In the genomic region with DNA sequence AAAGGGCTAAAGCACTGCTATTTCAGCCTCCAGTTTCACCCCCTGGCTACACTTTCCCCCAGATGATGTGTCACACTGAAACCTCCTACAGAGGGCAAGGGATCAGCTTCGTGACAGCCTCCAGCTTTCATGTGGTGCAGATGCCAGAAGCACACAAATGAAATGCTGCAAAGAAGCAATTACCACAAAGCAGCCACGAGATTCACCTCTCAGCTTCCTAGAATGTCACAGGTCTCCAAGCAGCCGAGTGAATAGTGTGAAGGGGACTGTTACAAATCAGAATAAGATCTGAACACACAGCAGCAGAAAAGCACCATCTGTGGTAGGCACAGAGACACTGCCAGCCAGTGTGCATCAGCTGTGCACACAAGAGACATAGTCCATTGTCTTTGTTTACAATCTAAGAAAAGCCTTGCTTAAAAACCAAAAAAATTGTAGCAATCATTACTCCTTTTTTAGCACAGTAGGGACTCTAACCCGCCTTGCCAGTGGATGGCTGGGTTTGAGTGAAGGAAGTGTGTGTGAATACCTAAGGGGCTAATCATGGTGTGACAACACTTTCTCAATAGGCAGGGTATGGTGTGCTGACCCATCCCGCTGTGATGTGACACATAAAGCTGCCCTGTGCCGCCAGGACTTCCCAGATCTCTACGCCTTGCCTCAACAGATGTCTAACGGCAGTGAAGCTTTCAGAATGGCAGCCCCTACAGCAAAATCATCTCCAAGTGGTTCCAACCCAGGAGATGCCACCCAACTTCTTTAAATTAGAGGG, we compare ENCODE assay signal across 8 mouse cellular contexts. TPM values are rescaled to one million over a fixed set of nuclear protein-coding genes. Genes with fewer than 3 reads are reported as not detected.
DNase-seq lines count a peak whose midpoint lies in the region.

No protein-coding gene starts in this region.

- H3K4me1 ChIP-seq in limb, embryonic 10.5 days, result peaks cover 41% of the 10 kb centered on the region

- intact Hi-C loops in left cerebral cortex, postnatal 4 days (cut with DNase I), result no loop called here
- intact Hi-C loops in left cerebral cortex, postnatal 25 days (cut with DNase I), result no loop called here

- 23% methylated on average over 8 of the region's 8 CpGs for WGBS in limb, embryonic 10.5 days

- no peaks in the 10 kb centered on the region for H3K9me3 ChIP-seq in limb, embryonic 10.5 days (replicated peaks)

- no peaks in the 10 kb centered on the region for H3K27me3 ChIP-seq in limb, embryonic 10.5 days (ENCODE audit: low read depth, poor library complexity, severe bottlenecking)

- DNase-seq in left cerebral cortex, postnatal 4 days, result peak; percentile 18
- no peak for DNase-seq in left cerebral cortex, adult 11 months (ENCODE audit: low spot score)
- DNase-seq in embryo, embryonic 10 days (ENCODE audit: low spot score), result peak; percentile 65
- no peak for DNase-seq in limb, embryonic 10.5 days (ENCODE audit: low spot score)
- peak; percentile 51 to 59 for DNase-seq in natural killer cell, adult 2 months (ENCODE audit: low spot score in 2 of 2)
- no peak for DNase-seq in adrenal gland, postnatal 36 days
- no peak for DNase-seq in left cerebral cortex, postnatal 25 days (ENCODE audit: low spot score in 2 of 2)
- no peak for DNase-seq in frontal cortex, adult 2 months (ENCODE audit: extremely low spot score in 1 of 2, low spot score in 1 of 2)

- H3K4me3 ChIP-seq in limb, embryonic 10.5 days, result no peak overlapping the region

- peak overlapping the region; percentile 54; the same call in 1 of the 2 replicates for H3K27ac ChIP-seq in limb, embryonic 10.5 days

- H3K36me3 ChIP-seq in limb, embryonic 10.5 days, result no peaks in the 10 kb centered on the region

RNA-seq across cellular contexts. Expression of gene Smap2, which starts 14.5 kb away (rescaled TPM):
- total RNA-seq in left cerebral cortex, postnatal 4 days (2021), result 100 to 1,000 TPM; 124 to 128 TPM
- 14.2 and 14.3 TPM in 2 replicates for polyA plus RNA-seq in limb, embryonic 10.5 days (2016; fragmentation: Nextera tagmentation; extraction: Ambion mirVana)
- 10 to 100 TPM; 30.8 to 32.1 TPM for total RNA-seq in adrenal gland, postnatal 36 days (2021)
- total RNA-seq in left cerebral cortex, postnatal 25 days (2021), result 100 to 1,000 TPM; 188 to 194 TPM
- 96.8 and 103 TPM in 2 replicates for polyA plus RNA-seq in frontal cortex, adult 2 months (2012; rRNA removed)

RNA-seq across cellular contexts. Expression of gene Col9a2, which starts 36.6 kb away (rescaled TPM):
- 10 to 100 TPM; 11.0 to 12.1 TPM for total RNA-seq in left cerebral cortex, postnatal 4 days (2021)
- 1.1 and 9.1 TPM in 2 replicates for polyA plus RNA-seq in limb, embryonic 10.5 days (2016; fragmentation: Nextera tagmentation; extraction: Ambion mirVana)
- under 1 TPM; 0.43 to 0.72 TPM for total RNA-seq in adrenal gland, postnatal 36 days (2021)
- total RNA-seq in left cerebral cortex, postnatal 25 days (2021), result 1 to 10 TPM; 5.2 to 5.5 TPM
- polyA plus RNA-seq in frontal cortex, adult 2 months (2012; rRNA removed), result 5.8 and 7.2 TPM in 2 replicates

RNA-seq across cellular contexts. Expression of gene Zfp69, which starts 51.1 kb away (rescaled TPM):
- 1 to 10 TPM; 4.0 to 4.1 TPM for total RNA-seq in left cerebral cortex, postnatal 4 days (2021)
- 11.5 and 11.9 TPM in 2 replicates for polyA plus RNA-seq in limb, embryonic 10.5 days (2016; fragmentation: Nextera tagmentation; extraction: Ambion mirVana)
- total RNA-seq in adrenal gland, postnatal 36 days (2021), result 1 to 10 TPM; 1.8 to 2.9 TPM
- 1 to 10 TPM; 1.1 to 1.6 TPM for total RNA-seq in left cerebral cortex, postnatal 25 days (2021)
- 1.7 and 2.0 TPM in 2 replicates for polyA plus RNA-seq in frontal cortex, adult 2 months (2012; rRNA removed)

Comparison
In these comparisons a context has a peak if more than half of its experiments do, and no peak if none do; other contexts are left out.
1. DNase-seq: peak in left cerebral cortex, postnatal 4 days (single experiment), embryo, embryonic 10 days (single experiment) and natural killer cell, adult 2 months (2 of 2); none in left cerebral cortex, adult 11 months (single experiment), limb, embryonic 10.5 days (single experiment), adrenal gland, postnatal 36 days (0 of 2), left cerebral cortex, postnatal 25 days (0 of 2) and frontal cortex, adult 2 months (0 of 2).